Mouse (Mus musculus) ES-E14 (cell line): ENCODE measurements at regions not wholly inside any gene's neighbourhood (a gene's known extent, or its start where the extent isn't known, plus 50 kb on each side); places are given as distances from the start of the nearest gene placed in this dataset.

Experiments used
- CHD2 ChIP-seq: IDR thresholded peaks from 2 replicates; pipeline ENCODE4 v1.6.1; 2014; ENCODE audit warnings: mild to moderate bottlenecking, low read depth, low read length, inconsistent platforms
- HCFC1 ChIP-seq: IDR thresholded peaks from 2 replicates; pipeline ENCODE4 v1.6.1; 2012; ENCODE audit warnings: low read length, inconsistent platforms, borderline replicate concordance; ENCODE audit not compliant: insufficient read depth
- MAFK ChIP-seq: IDR thresholded peaks from 2 replicates; pipeline ENCODE4 v1.6.1; 2014; ENCODE audit warnings: mild to moderate bottlenecking, low read depth, low read length, inconsistent platforms; ENCODE audit not compliant: insufficient read depth
- ZC3H11A ChIP-seq: IDR thresholded peaks from 2 replicates; pipeline ENCODE4 v1.6.1; 2012; ENCODE audit warnings: low read depth, mild to moderate bottlenecking, inconsistent platforms, low read length, borderline replicate concordance
- ZNF384 ChIP-seq: IDR thresholded peaks from 2 replicates; pipeline ENCODE4 v1.6.1; 2012; ENCODE audit warnings: low read depth, low read length, inconsistent platforms

GRCm38 (mm10) chr15:93807993-93808392, 212.3 kb upstream of the Prickle1 start:
- no peak for TF ChIP-seq HCFC1
- no peak for TF ChIP-seq ZNF384
- no peak for TF ChIP-seq CHD2
- no peak for TF ChIP-seq MAFK
- TF ChIP-seq ZC3H11A = no peak
